Mouse (Mus musculus) heart, adult 18-20 months (tissue): ENCODE results near the gene Ccdc91. TPM values are rescaled to one million over a fixed set of nuclear protein-coding genes. Genes with fewer than 3 reads are reported as not detected.

Experiments
- DNase-seq, 2 experiments: peaks; one replicate each; pipeline ENCODE4 v3.0.0; 2021 to 2022; ENCODE audit warnings: mixed read lengths in 1 of 2
- long read RNA-seq, 2 experiments: library from polyadenylated mRNA; stranded (forward); transcript quantifications; one replicate each; pipeline ENCODE4 v2.0.0; 2021
- total RNA-seq, 2 experiments: library from RNA; stranded (reverse); gene quantifications; 2 replicates each; pipeline ENCODE4 v1.2.3; 2021

Ccdc91 gene
- 10 to 100 TPM; 29.0 to 33.7 TPM for total RNA-seq
- long read RNA-seq, experiment 1, transcript Ccdc91-201 (13 exons, 2,459 nt) = major isoform, 31 of 42 reads
- long read RNA-seq, experiment 1, partial matches to known transcripts = 4 of 42 reads
- long read RNA-seq, experiment 1, other reads (novel, unspliced or antisense) = 7 of 42 reads
- long read RNA-seq, experiment 2, transcript Ccdc91-201 (13 exons, 2,459 nt) = major isoform, 16 of 22 reads
- long read RNA-seq, experiment 2, partial matches to known transcripts = 2 of 22 reads
- long read RNA-seq, experiment 2, other reads (novel, unspliced or antisense) = 4 of 22 reads

- peak; percentile 93 to 95 for DNase-seq
These were observed at the start of gene Ccdc91 for GRCm38 (mm10) chr6:147475727-147476613. Gene Ccdc91 (plus strand): TSS chr6:147475828.

- no peak for DNase-seq
These were observed 48.6 kb upstream of the Ccdc91 start for GRCm38 (mm10) chr6:147426927-147427487.

- DNase-seq = peak in 1 of 2 experiments; percentile 13
These were observed 19.9 kb upstream of the Ccdc91 start for GRCm38 (mm10) chr6:147455775-147456174.

GRCm38 (mm10) chr6:147458637-147459301, 16.9 kb upstream of the Ccdc91 start:
- DNase-seq = no peak

GRCm38 (mm10) chr6:147470016-147470415, 5.6 kb upstream of the Ccdc91 start:
- no peak for DNase-seq

GRCm38 (mm10) chr6:147481141-147481540, 5.5 kb downstream of the Ccdc91 start:
- peak; percentile 30 to 48 for DNase-seq

- DNase-seq = no peak
These were observed 14.5 kb downstream of the Ccdc91 start for GRCm38 (mm10) chr6:147490120-147490519.

- no peak for DNase-seq
These were observed 16.9 kb downstream of the Ccdc91 start for GRCm38 (mm10) chr6:147492551-147492950.

GRCm38 (mm10) chr6:147501439-147501838, 25.8 kb downstream of the Ccdc91 start:
- DNase-seq = peak; percentile 15 to 23

- DNase-seq = peak; percentile 40 to 63
These were observed 30.4 kb downstream of the Ccdc91 start for GRCm38 (mm10) chr6:147506074-147506473.

- DNase-seq = no peak
These were observed 30.9 kb downstream of the Ccdc91 start for GRCm38 (mm10) chr6:147506496-147506895.

- no peak for DNase-seq
These were observed 31.6 kb downstream of the Ccdc91 start for GRCm38 (mm10) chr6:147507186-147507585.

GRCm38 (mm10) chr6:147510516-147510915, 34.9 kb downstream of the Ccdc91 start:
- DNase-seq = no peak

GRCm38 (mm10) chr6:147517909-147518308, 42.3 kb downstream of the Ccdc91 start:
- DNase-seq = no peak

GRCm38 (mm10) chr6:147525236-147525635, 49.6 kb downstream of the Ccdc91 start:
- no peak for DNase-seq

- no peak for DNase-seq
These were observed 59.3 kb downstream of the Ccdc91 start for GRCm38 (mm10) chr6:147534971-147535370.

GRCm38 (mm10) chr6:147538236-147538635, 62.6 kb downstream of the Ccdc91 start:
- no peak for DNase-seq

- DNase-seq = peak in 1 of 2 experiments; percentile 7
These were observed 63.5 kb downstream of the Ccdc91 start for GRCm38 (mm10) chr6:147539056-147539600.

- no peak for DNase-seq
These were observed 65.3 kb downstream of the Ccdc91 start for GRCm38 (mm10) chr6:147540942-147541341.

GRCm38 (mm10) chr6:147555591-147555990, 80.0 kb downstream of the Ccdc91 start:
- DNase-seq = no peak

- no peak for DNase-seq
These were observed 83.7 kb downstream of the Ccdc91 start for GRCm38 (mm10) chr6:147559316-147559715.

GRCm38 (mm10) chr6:147560436-147560835, 84.8 kb downstream of the Ccdc91 start:
- DNase-seq = peak in 1 of 2 experiments; percentile 6
